Mouse (Mus musculus): ENCODE measurements around the gene Egfem1. TPM values are rescaled to one million over a fixed set of nuclear protein-coding genes. Genes with fewer than 3 reads are reported as not detected.
A peak's percentile ranks its signal among the peaks of the same experiment; 100 is the strongest.

Gene Egfem1
- total and polyA plus RNA-seq, 2 experiments, result 0.48 to 1.5 TPM

DNA sequence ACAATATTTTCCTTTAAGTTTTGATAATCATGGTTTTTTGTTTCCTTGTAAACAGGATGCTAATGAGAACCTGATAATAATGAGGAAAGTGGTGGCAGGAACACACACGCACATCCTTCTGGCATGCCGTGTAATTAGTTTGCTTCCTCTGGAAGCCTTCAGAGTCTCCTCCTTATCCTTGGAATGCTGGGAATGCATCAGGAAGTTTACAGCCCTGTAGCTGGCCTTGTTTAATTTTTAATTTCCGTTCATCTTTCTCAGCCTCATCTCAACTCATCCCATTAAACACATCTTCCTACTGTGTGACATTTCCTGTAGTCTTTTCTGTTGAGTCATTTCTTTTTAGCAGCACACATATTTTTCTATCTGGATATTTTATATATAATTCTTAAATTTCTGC lies 161.8 kb downstream of the Egfem1 start:
- 27% methylated on average over 3 of the region's 3 CpGs for WGBS
- no peaks in the 10 kb centered on the region for H3K79me2 ChIP-seq (ENCODE audit: control insufficient read depth, insufficient read depth, low read length)
- H3K4me3 ChIP-seq (ENCODE audit: insufficient read depth, low read depth, low read length), result no peak overlapping the region
- peak; percentile 48 for DNase-seq (ENCODE audit: extremely low read depth, low read depth, low spot score)
- no peak overlapping the region for H3K27ac ChIP-seq (replicated peaks; ENCODE audit: insufficient read depth, low read depth, low read length)
- H3K36me3 ChIP-seq (ENCODE audit: control insufficient read depth, insufficient read depth, low read length), result no peaks in the 10 kb centered on the region
- no peak overlapping the region for H3K9ac ChIP-seq (ENCODE audit: low read depth, low read length)
- H3K4me1 ChIP-seq (ENCODE audit: control insufficient read depth, insufficient read depth, low read length), result no peaks in the 10 kb centered on the region
- TF ChIP-seq POLR2A (IDR thresholded peaks at IDR 0.05; ENCODE audit: extremely low read depth, insufficient read depth, low read length) (no peak), CTCF (IDR thresholded peaks at IDR 0.05; ENCODE audit: low read depth, low read length) (no peak)
- no peaks in the 10 kb centered on the region for H3K27me3 ChIP-seq (ENCODE audit: control insufficient read depth, insufficient read depth, low read length)

DNA sequence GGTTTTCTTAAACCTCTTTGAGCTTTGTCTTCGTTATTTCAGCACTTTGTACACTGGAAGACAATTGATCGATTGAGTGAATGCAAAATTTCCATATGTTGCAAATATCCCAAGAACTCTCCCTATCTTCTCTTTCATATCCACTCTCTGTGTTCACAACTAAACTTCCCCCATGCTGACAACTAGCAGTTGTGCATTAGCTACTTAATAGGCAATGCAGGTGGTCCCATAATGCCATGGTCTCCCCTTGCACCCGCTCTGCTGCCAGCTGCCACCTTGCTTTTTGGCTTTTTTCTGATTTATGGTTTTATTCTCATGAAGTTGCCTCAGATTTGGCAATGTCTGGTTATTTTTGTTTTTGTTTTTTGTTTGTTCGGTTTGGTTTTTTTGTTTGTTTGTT lies 209.8 kb downstream of the Egfem1 start:
- Histone ChIP-seq H3K4me3 (ENCODE audit: insufficient read depth, low read depth, low read length) (no peak overlapping the region), H3K9ac (ENCODE audit: low read depth, low read length) (no peak overlapping the region), H3K79me2 (ENCODE audit: control insufficient read depth, insufficient read depth, low read length) (no peaks in the 10 kb centered on the region), H3K27ac (replicated peaks; ENCODE audit: insufficient read depth, low read depth, low read length) (no peak overlapping the region), H3K4me1 (ENCODE audit: control insufficient read depth, insufficient read depth, low read length) (no peaks in the 10 kb centered on the region), H3K27me3 (ENCODE audit: control insufficient read depth, insufficient read depth, low read length) (no peaks in the 10 kb centered on the region), H3K36me3 (ENCODE audit: control insufficient read depth, insufficient read depth, low read length) (no peaks in the 10 kb centered on the region)
- WGBS, result 83% methylated on average over 4 of the region's 4 CpGs
- DNase-seq (ENCODE audit: extremely low read depth, low read depth, low spot score), result no peak
- TF ChIP-seq CTCF (IDR thresholded peaks at IDR 0.05; ENCODE audit: low read depth, low read length), result no peak
- TF ChIP-seq POLR2A (IDR thresholded peaks at IDR 0.05; ENCODE audit: extremely low read depth, insufficient read depth, low read length), result no peak

DNA sequence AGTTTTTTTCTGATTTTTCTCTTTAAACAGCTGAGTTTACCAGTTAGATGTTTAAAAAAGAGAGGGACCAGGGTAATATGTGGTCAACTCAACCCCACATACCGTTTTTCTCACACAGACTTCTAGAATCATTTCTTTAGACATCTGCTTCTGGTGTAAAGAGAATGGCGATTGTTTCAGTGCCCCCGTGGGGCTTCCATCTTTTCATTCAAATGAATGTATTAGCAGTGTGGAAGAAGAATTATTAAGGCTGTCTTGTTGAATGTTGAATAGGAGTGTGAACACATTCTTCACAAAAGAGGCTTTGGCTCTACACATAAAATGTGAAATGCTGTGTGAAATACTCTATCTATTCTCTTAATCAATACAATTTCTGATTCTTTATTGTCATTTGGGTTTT lies 210.4 kb downstream of the Egfem1 start:
- H3K27me3 ChIP-seq (ENCODE audit: control insufficient read depth, insufficient read depth, low read length), result no peaks in the 10 kb centered on the region
- H3K36me3 ChIP-seq (ENCODE audit: control insufficient read depth, insufficient read depth, low read length), result no peaks in the 10 kb centered on the region
- DNase-seq (ENCODE audit: extremely low read depth, low read depth, low spot score), result no peak
- no peak overlapping the region for H3K9ac ChIP-seq (ENCODE audit: low read depth, low read length)
- no peak overlapping the region for H3K4me3 ChIP-seq (ENCODE audit: insufficient read depth, low read depth, low read length)
- H3K27ac ChIP-seq (replicated peaks; ENCODE audit: insufficient read depth, low read depth, low read length), result no peak overlapping the region
- no peak for TF ChIP-seq POLR2A (IDR thresholded peaks at IDR 0.05; ENCODE audit: extremely low read depth, insufficient read depth, low read length)
- TF ChIP-seq CTCF (IDR thresholded peaks at IDR 0.05; ENCODE audit: low read depth, low read length), result no peak
- no peaks in the 10 kb centered on the region for H3K79me2 ChIP-seq (ENCODE audit: control insufficient read depth, insufficient read depth, low read length)
- 89% methylated on average over 3 of the region's 3 CpGs for WGBS
- no peaks in the 10 kb centered on the region for H3K4me1 ChIP-seq (ENCODE audit: control insufficient read depth, insufficient read depth, low read length)

DNA sequence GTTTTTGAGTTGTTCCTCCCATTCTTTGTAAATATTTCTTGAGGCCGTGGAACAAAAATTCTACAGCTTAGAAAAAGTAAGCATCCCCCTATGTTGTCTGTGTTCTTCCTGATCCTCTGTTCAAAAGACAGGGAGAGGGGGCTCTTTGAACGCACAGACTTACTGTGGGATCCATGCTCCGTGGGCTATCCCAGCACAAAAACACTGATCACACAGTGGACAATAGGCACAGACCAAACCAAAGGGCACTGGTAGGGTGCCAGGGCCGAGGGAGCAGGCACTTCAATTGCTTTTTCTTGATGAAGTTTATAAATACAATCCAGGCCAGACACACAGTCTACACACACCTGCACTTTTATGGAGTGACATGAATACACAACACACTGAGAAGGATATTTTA lies 211.4 kb downstream of the Egfem1 start:
- TF ChIP-seq POLR2A (IDR thresholded peaks at IDR 0.05; ENCODE audit: extremely low read depth, insufficient read depth, low read length) (no peak), CTCF (IDR thresholded peaks at IDR 0.05; ENCODE audit: low read depth, low read length) (no peak)
- no peak overlapping the region for H3K27ac ChIP-seq (replicated peaks; ENCODE audit: insufficient read depth, low read depth, low read length)
- H3K4me1 ChIP-seq (ENCODE audit: control insufficient read depth, insufficient read depth, low read length), result no peaks in the 10 kb centered on the region
- H3K4me3 ChIP-seq (ENCODE audit: insufficient read depth, low read depth, low read length), result no peak overlapping the region
- H3K27me3 ChIP-seq (ENCODE audit: control insufficient read depth, insufficient read depth, low read length), result no peaks in the 10 kb centered on the region
- no peaks in the 10 kb centered on the region for H3K36me3 ChIP-seq (ENCODE audit: control insufficient read depth, insufficient read depth, low read length)
- WGBS, result 71% methylated on average over 4 of the region's 4 CpGs
- no peaks in the 10 kb centered on the region for H3K79me2 ChIP-seq (ENCODE audit: control insufficient read depth, insufficient read depth, low read length)
- H3K9ac ChIP-seq (ENCODE audit: low read depth, low read length), result no peak overlapping the region
- DNase-seq (ENCODE audit: extremely low read depth, low read depth, low spot score), result no peak

DNA sequence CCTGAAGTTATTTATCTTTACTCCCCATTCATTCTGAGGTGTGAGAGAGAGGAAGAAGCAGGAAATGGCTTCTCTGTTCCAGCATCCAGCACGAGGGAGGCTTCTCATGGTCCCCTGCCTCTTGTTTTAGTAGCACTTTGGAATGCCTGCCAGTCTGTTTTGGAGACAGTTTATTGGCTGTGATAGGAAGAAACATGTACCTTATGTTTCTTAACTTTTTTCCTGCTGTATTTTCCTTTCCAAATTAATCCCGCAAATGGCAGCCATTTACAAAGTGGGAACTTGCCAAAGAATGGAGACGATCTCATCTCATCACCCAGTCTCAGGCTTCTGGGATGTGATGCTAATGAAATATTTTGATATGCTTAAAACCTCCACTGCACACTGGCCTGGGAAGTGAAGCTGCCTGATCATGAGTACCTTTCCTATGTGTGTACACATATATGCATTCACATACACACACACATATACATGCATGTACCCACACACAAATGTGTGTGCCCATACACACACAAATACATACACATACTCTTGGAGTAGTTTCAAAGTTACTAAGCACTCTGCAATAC lies 260.5 kb downstream of the Egfem1 start:
- DNase-seq (ENCODE audit: extremely low read depth, low read depth, low spot score), result no peak
- no peak overlapping the region for H3K9ac ChIP-seq (ENCODE audit: low read depth, low read length)
- TF ChIP-seq CTCF (IDR thresholded peaks at IDR 0.05; ENCODE audit: low read depth, low read length) (no peak), POLR2A (IDR thresholded peaks at IDR 0.05; ENCODE audit: extremely low read depth, insufficient read depth, low read length) (no peak)
- no peaks in the 10 kb centered on the region for H3K27me3 ChIP-seq (ENCODE audit: control insufficient read depth, insufficient read depth, low read length)
- H3K4me1 ChIP-seq (ENCODE audit: control insufficient read depth, insufficient read depth, low read length), result no peaks in the 10 kb centered on the region
- no peaks in the 10 kb centered on the region for H3K79me2 ChIP-seq (ENCODE audit: control insufficient read depth, insufficient read depth, low read length)
- no peak overlapping the region for H3K4me3 ChIP-seq (ENCODE audit: insufficient read depth, low read depth, low read length)
- H3K27ac ChIP-seq (replicated peaks; ENCODE audit: insufficient read depth, low read depth, low read length), result no peak overlapping the region
- WGBS, result 64% methylated on average over 3 of the region's 3 CpGs
- no peaks in the 10 kb centered on the region for H3K36me3 ChIP-seq (ENCODE audit: control insufficient read depth, insufficient read depth, low read length)

DNA sequence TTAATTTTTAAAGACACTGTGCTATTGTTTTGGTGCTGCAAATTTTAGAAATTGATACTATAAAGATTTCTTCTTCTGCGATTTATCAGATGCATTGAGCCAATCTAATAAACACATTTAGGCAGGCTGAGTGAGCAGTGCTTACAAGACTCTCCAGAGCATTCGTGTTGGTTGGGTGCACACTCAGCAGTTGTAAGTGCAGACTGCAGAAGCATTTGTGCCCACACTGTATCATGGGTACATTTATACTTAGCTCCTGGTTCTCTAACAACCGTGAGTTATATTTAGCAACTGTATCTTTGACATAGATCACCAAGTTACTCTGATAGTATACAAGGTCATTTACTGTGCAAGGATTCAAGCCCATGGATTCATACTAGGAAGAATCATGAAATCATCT lies 264.0 kb downstream of the Egfem1 start:
- 85% methylated on average over 3 of the region's 3 CpGs for WGBS
- no peak for DNase-seq (ENCODE audit: extremely low read depth, low read depth, low spot score)
- no peaks in the 10 kb centered on the region for H3K27me3 ChIP-seq (ENCODE audit: control insufficient read depth, insufficient read depth, low read length)
- TF ChIP-seq CTCF (IDR thresholded peaks at IDR 0.05; ENCODE audit: low read depth, low read length), result no peak
- no peak for TF ChIP-seq POLR2A (IDR thresholded peaks at IDR 0.05; ENCODE audit: extremely low read depth, insufficient read depth, low read length)
- no peaks in the 10 kb centered on the region for H3K4me1 ChIP-seq (ENCODE audit: control insufficient read depth, insufficient read depth, low read length)
- no peaks in the 10 kb centered on the region for H3K36me3 ChIP-seq (ENCODE audit: control insufficient read depth, insufficient read depth, low read length)
- H3K4me3 ChIP-seq (ENCODE audit: insufficient read depth, low read depth, low read length), result no peak overlapping the region
- H3K79me2 ChIP-seq (ENCODE audit: control insufficient read depth, insufficient read depth, low read length), result no peaks in the 10 kb centered on the region
- H3K27ac ChIP-seq (replicated peaks; ENCODE audit: insufficient read depth, low read depth, low read length), result no peak overlapping the region
- H3K9ac ChIP-seq (ENCODE audit: low read depth, low read length), result no peak overlapping the region

Data from liver, adult 2 months (tissue).